Mouse (Mus musculus) heart, adult 2 months (tissue): ENCODE results near the gene Anapc13.

Experiments
- CTCF ChIP-seq: fragments of 200-600 bp; IDR thresholded peaks from 2 replicates; pipeline ENCODE4 v1.8.1; 2022; ENCODE audit warnings: antibody characterized with exemption, mild to moderate bottlenecking, moderate library complexity
- POLR2A ChIP-seq: fragments of 200-500 bp; IDR thresholded peaks from 2 replicates; pipeline ENCODE4 v1.6.1; 2011; ENCODE audit warnings: mild to moderate bottlenecking, low read depth, low read length, control low read depth; ENCODE audit not compliant: insufficient read depth

DNA sequence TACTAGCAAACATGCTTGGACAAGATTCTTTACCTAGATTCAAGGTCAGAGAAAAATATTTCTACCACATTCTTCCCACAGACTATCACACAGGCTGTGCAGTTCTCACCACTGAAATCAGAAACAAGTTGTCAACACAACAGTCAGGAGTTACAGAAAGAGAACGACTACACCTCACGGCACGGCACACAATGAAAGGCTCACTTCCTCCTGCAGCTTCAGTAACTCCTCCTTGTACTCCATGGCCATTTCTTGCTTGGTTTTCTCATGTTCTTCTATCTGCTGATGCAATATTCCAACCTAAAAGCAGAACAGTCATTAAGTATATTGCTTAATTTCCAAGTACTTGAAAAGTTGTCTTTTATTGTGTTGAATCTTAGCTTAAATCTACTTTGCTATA is 11.0 kb upstream of the Anapc13 start:
- TF ChIP-seq CTCF: no peak
- no peak for TF ChIP-seq POLR2A
